Mouse (Mus musculus) urinary bladder, postnatal 14 days (tissue): ENCODE data around the gene Bcar3.
A peak's percentile ranks its signal among the peaks of the same experiment; 100 is the strongest.

Experiments used
- DNase-seq: peaks from one replicate; pipeline ENCODE4 v3.0.0; 2021; ENCODE audit warnings: low spot score

Gene Bcar3

GRCm38 (mm10) chr3:122419610-122420409 lies 125.9 kb downstream of the Bcar3 start:
- DNase-seq = peak; percentile 83

GRCm38 (mm10) chr3:122420410-122420774 lies 126.5 kb downstream of the Bcar3 start:
- peak; percentile 35 for DNase-seq

- DNase-seq = no peak
These were observed 127.2 kb downstream of the Bcar3 start for GRCm38 (mm10) chr3:122421042-122421702.

- DNase-seq = no peak
These were observed 127.9 kb downstream of the Bcar3 start for GRCm38 (mm10) chr3:122421802-122422201.

GRCm38 (mm10) chr3:122422276-122422675 lies 128.3 kb downstream of the Bcar3 start:
- DNase-seq = no peak

- DNase-seq = no peak
These were observed 129.7 kb downstream of the Bcar3 start for GRCm38 (mm10) chr3:122423643-122424042.

- DNase-seq = peak; percentile 18
These were observed 134.4 kb downstream of the Bcar3 start for GRCm38 (mm10) chr3:122428325-122428821.

- DNase-seq = peak; percentile 16
These were observed 137.0 kb downstream of the Bcar3 start for GRCm38 (mm10) chr3:122430780-122431497.

GRCm38 (mm10) chr3:122432811-122433406 lies 139.0 kb downstream of the Bcar3 start:
- no peak for DNase-seq

- no peak for DNase-seq
These were observed 140.2 kb downstream of the Bcar3 start for GRCm38 (mm10) chr3:122433975-122434626.

GRCm38 (mm10) chr3:122434983-122435935 lies 141.3 kb downstream of the Bcar3 start:
- DNase-seq = no peak

GRCm38 (mm10) chr3:122438143-122438825 lies 144.3 kb downstream of the Bcar3 start:
- DNase-seq = no peak

- DNase-seq = no peak
These were observed 151.8 kb downstream of the Bcar3 start for GRCm38 (mm10) chr3:122445696-122446095.

- DNase-seq = no peak
These were observed 152.7 kb downstream of the Bcar3 start for GRCm38 (mm10) chr3:122446678-122447077.

- DNase-seq = no peak
These were observed 154.3 kb downstream of the Bcar3 start for GRCm38 (mm10) chr3:122448196-122448595.

- DNase-seq = no peak
These were observed 156.1 kb downstream of the Bcar3 start for GRCm38 (mm10) chr3:122450041-122450440.

- DNase-seq = no peak
These were observed 159.9 kb downstream of the Bcar3 start for GRCm38 (mm10) chr3:122453875-122454274.

- no peak for DNase-seq
These were observed 162.2 kb downstream of the Bcar3 start for GRCm38 (mm10) chr3:122456156-122456555.

GRCm38 (mm10) chr3:122456807-122457206 lies 162.9 kb downstream of the Bcar3 start:
- DNase-seq = no peak

- DNase-seq = no peak
These were observed 163.8 kb downstream of the Bcar3 start for GRCm38 (mm10) chr3:122457723-122458122.
